Mouse (Mus musculus): ENCODE results near the gene Spdye4a. TPM values are rescaled to one million over a fixed set of nuclear protein-coding genes. Genes with fewer than 3 reads are reported as not detected.
A peak's percentile ranks its signal among the peaks of the same experiment; 100 is the strongest.
"Not testable (repeated sequence)": the region's sequence is repeated elsewhere in the genome, so short reads cannot be mapped to it uniquely, and the experiment has no call there.

Spdye4a gene
- polyA plus RNA-seq, 1 experiment from 2014 or later, result 0.15 TPM

- Histone ChIP-seq H3K4me3 (ENCODE audit: low read depth, low read length) (no peak overlapping the region), H3K4me1 (ENCODE audit: control insufficient read depth, insufficient read depth, low read length) (no peaks in the 10 kb centered on the region), H3K4me2 (ENCODE audit: low read depth, low read length) (no peak overlapping the region), H3K36me3 (ENCODE audit: control insufficient read depth, insufficient read depth, low read length) (no peaks in the 10 kb centered on the region), H3K27ac (ENCODE audit: low read depth, low read length) (no peak overlapping the region), H3K27me3 (ENCODE audit: control insufficient read depth, insufficient read depth, low read length) (no peaks in the 10 kb centered on the region), H3K9ac (replicated peaks; ENCODE audit: low read depth, low read length) (no peak overlapping the region), H3K9me3 (ENCODE audit: control insufficient read depth, low read length) (no peaks in the 10 kb centered on the region)
- 83% methylated on average over 2 of the region's 2 CpGs for WGBS
- no peak for ATAC-seq (ENCODE audit: low read depth)
Observed at GRCm38 (mm10) chr5:143195166-143195565, 31.5 kb downstream of the Spdye4a start.

- H3K4me3 ChIP-seq (ENCODE audit: low read depth, low read length); H3K4me1 ChIP-seq (ENCODE audit: control insufficient read depth, insufficient read depth, low read length); H3K27me3 ChIP-seq (ENCODE audit: control insufficient read depth, insufficient read depth, low read length); H3K9me3 ChIP-seq (ENCODE audit: control insufficient read depth, low read length); H3K9ac ChIP-seq (replicated peaks; ENCODE audit: low read depth, low read length); H3K4me2 ChIP-seq (ENCODE audit: low read depth, low read length); H3K36me3 ChIP-seq (ENCODE audit: control insufficient read depth, insufficient read depth, low read length); H3K27ac ChIP-seq (ENCODE audit: low read depth, low read length); ATAC-seq (ENCODE audit: low read depth): not testable (repeated sequence)
- 76% methylated on average over 8 of the region's 8 CpGs for WGBS
Observed at GRCm38 (mm10) chr5:143194747-143195146, 31.9 kb downstream of the Spdye4a start.

DNA sequence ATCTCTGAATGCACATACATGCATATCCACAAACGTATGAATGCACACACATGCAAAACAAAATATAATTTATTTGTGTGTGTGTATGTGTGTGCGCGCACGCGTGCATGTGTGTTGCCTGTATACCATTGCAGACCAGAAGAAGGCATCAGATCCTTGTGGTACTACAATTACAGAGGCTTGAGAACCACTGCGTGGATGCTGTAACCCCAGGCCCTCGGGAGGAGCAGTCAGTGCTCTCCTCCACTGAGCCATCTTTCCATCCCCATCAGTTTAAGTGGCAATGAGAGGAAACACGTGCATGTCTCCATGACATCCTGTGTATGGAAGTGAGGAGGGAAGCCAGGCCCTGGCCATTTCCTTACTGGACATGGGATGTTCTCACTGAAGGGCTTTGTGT, 33.9 kb downstream of the Spdye4a start:
- 87% methylated on average over 8 of the region's 8 CpGs for WGBS
- Histone ChIP-seq H3K9me3 (ENCODE audit: control insufficient read depth, low read length) (no peaks in the 10 kb centered on the region), H3K4me1 (ENCODE audit: control insufficient read depth, insufficient read depth, low read length) (no peaks in the 10 kb centered on the region), H3K9ac (replicated peaks; ENCODE audit: low read depth, low read length) (no peak overlapping the region), H3K27ac (ENCODE audit: low read depth, low read length) (no peak overlapping the region), H3K27me3 (ENCODE audit: control insufficient read depth, insufficient read depth, low read length) (no peaks in the 10 kb centered on the region), H3K36me3 (ENCODE audit: control insufficient read depth, insufficient read depth, low read length) (no peaks in the 10 kb centered on the region), H3K4me2 (ENCODE audit: low read depth, low read length) (no peak overlapping the region), H3K4me3 (ENCODE audit: low read depth, low read length) (no peak overlapping the region)
- no peak for ATAC-seq (ENCODE audit: low read depth)

GRCm38 (mm10) chr5:143188014-143188413, 38.7 kb downstream of the Spdye4a start:
- H3K27me3 ChIP-seq (ENCODE audit: control insufficient read depth, insufficient read depth, low read length); H3K4me2 ChIP-seq (ENCODE audit: low read depth, low read length); ATAC-seq (ENCODE audit: low read depth); H3K9ac ChIP-seq (replicated peaks; ENCODE audit: low read depth, low read length); H3K27ac ChIP-seq (ENCODE audit: low read depth, low read length); H3K4me1 ChIP-seq (ENCODE audit: control insufficient read depth, insufficient read depth, low read length); H3K9me3 ChIP-seq (ENCODE audit: control insufficient read depth, low read length); H3K4me3 ChIP-seq (ENCODE audit: low read depth, low read length); H3K36me3 ChIP-seq (ENCODE audit: control insufficient read depth, insufficient read depth, low read length): not testable (repeated sequence)
- no CpG with 5 or more reads among the region's 1 CpGs for WGBS

DNA sequence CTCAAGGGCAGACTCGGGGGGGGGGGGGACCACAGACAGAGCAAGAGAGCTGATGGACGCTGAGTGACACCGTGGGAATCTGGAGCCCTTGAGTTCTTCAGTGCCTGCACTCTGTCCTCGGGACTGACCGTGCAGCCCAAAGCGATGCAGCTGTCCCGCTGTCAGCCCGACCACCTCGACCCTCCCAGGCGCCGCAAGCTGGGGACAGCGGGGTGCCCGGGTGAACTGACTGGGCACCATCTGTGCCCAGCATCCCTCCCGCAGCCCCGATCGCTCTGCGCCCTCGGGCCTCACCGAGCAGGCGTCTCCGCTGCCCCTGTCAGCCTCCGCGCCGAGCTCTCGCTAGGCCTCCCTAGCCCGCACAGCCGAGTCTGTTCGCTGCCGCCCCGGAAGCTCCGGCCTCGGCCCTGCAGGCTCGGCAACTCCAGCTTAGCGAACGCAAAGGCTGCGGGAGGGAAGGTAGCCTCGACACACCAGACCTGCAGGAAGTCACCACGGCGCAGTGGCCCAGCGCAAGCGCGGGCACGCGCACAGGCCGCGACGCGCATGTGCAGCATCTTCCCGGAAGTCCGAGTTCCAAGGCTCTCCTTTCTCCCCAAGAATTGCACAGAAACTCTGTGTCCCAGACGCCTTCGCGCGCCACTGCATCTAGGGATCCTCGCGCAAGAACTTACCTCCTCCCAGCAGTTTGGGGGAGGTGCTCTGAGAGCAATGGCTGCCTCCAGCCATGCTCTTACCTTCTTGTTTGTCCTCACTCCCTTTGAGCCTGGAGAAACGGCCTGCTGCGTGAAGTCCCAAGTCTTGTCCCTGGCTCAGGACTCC, 46.2 kb downstream of the Spdye4a start, which contains the start of the genes Rbak and Spdye4b:
Gene Rbak, minus strand, starts transcription at position 521 of the 822 bp plus-strand sequence.
Gene Spdye4b, plus strand, starts transcription at position 763 of the 822 bp plus-strand sequence.
- WGBS, result under 1% methylated on average over 58 of the region's 58 CpGs
- Histone ChIP-seq H3K27ac (ENCODE audit: low read depth, low read length) (peak within 1 kb of the TSS; percentile 88), H3K27me3 (ENCODE audit: control insufficient read depth, insufficient read depth, low read length) (no peaks in the 10 kb centered on the region), H3K4me1 (ENCODE audit: control insufficient read depth, insufficient read depth, low read length) (peaks cover 11% of the 10 kb centered on the region; the same call in 1 of the 2 replicates), H3K36me3 (ENCODE audit: control insufficient read depth, insufficient read depth, low read length) (peaks cover 24% of the 10 kb centered on the region), H3K4me3 (ENCODE audit: low read depth, low read length) (peak within 1 kb of the TSS; percentile 91), H3K9me3 (ENCODE audit: control insufficient read depth, low read length) (no peaks in the 10 kb centered on the region), H3K9ac (replicated peaks; ENCODE audit: low read depth, low read length) (peak within 1 kb of the TSS; percentile 95), H3K4me2 (ENCODE audit: low read depth, low read length) (peak within 1 kb of the TSS; percentile 81)
- peak; percentile 97 for ATAC-seq (ENCODE audit: low read depth)

DNA sequence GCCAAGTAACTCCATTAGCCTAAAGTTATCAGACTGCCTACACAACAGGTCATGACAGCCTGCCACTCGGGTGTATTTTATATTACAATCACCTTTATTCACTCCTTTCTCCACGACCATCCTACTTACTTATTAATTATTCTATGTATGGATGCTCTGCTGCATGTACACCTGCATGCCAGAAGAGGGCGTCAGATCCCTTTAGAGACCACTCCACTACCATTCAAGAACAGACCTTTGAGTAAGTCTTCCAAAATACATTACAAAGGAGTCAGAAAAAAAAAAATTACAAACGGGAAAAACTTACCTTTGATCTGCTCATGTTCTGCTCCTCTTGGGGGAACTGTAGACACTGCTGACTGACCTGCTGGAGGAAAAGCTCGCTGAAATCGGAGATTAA, 47.5 kb downstream of the Spdye4a start:
- H3K9ac ChIP-seq (replicated peaks; ENCODE audit: low read depth, low read length), result no peak overlapping the region
- H3K4me3 ChIP-seq (ENCODE audit: low read depth, low read length), result peak overlapping the region; percentile 91; the same call in 1 of the 2 replicates

GRCm38 (mm10) chr5:143177541-143178200, 49.0 kb downstream of the Spdye4a start:
- ATAC-seq (ENCODE audit: low read depth), result no peak
- no peak overlapping the region for H3K9ac ChIP-seq (replicated peaks; ENCODE audit: low read depth, low read length)
- peaks cover 11% of the 10 kb centered on the region; the same call in 1 of the 2 replicates for H3K4me1 ChIP-seq (ENCODE audit: control insufficient read depth, insufficient read depth, low read length)
- 88% methylated on average over 3 of the region's 3 CpGs for WGBS
- no peak overlapping the region for H3K27ac ChIP-seq (ENCODE audit: low read depth, low read length)
- H3K4me3 ChIP-seq (ENCODE audit: low read depth, low read length), result no peak overlapping the region
- H3K27me3 ChIP-seq (ENCODE audit: control insufficient read depth, insufficient read depth, low read length), result no peaks in the 10 kb centered on the region
- H3K36me3 ChIP-seq (ENCODE audit: control insufficient read depth, insufficient read depth, low read length), result peaks cover 52% of the 10 kb centered on the region
- no peaks in the 10 kb centered on the region for H3K9me3 ChIP-seq (ENCODE audit: control insufficient read depth, low read length)
- no peak overlapping the region for H3K4me2 ChIP-seq (ENCODE audit: low read depth, low read length)

More for the DNA sequence above, 47.5 kb downstream of the Spdye4a start:
- H3K27me3 ChIP-seq (ENCODE audit: control insufficient read depth, insufficient read depth, low read length), result no peaks in the 10 kb centered on the region
- H3K36me3 ChIP-seq (ENCODE audit: control insufficient read depth, insufficient read depth, low read length), result peaks cover 37% of the 10 kb centered on the region
- peak overlapping the region; percentile 81 for H3K4me2 ChIP-seq (ENCODE audit: low read depth, low read length)
- no peak overlapping the region for H3K27ac ChIP-seq (ENCODE audit: low read depth, low read length)
- H3K9me3 ChIP-seq (ENCODE audit: control insufficient read depth, low read length), result no peaks in the 10 kb centered on the region
- peaks cover 11% of the 10 kb centered on the region; the same call in 1 of the 2 replicates for H3K4me1 ChIP-seq (ENCODE audit: control insufficient read depth, insufficient read depth, low read length)
- 34% methylated on average over 6 of the region's 6 CpGs for WGBS
- ATAC-seq (ENCODE audit: low read depth), result no peak

- no peak for ATAC-seq (ENCODE audit: low read depth)
- H3K4me2 ChIP-seq (ENCODE audit: low read depth, low read length), result no peak overlapping the region
- WGBS, result 97% methylated on average over 4 of the region's 4 CpGs
Observed at GRCm38 (mm10) chr5:143175970-143176369, 50.7 kb downstream of the Spdye4a start.

More at GRCm38 (mm10) chr5:143175970-143176369, 50.7 kb downstream of the Spdye4a start:
- H3K4me1 ChIP-seq (ENCODE audit: control insufficient read depth, insufficient read depth, low read length), result peaks cover 11% of the 10 kb centered on the region; the same call in 1 of the 2 replicates
- no peak overlapping the region for H3K27ac ChIP-seq (ENCODE audit: low read depth, low read length)
- H3K9me3 ChIP-seq (ENCODE audit: control insufficient read depth, low read length), result no peaks in the 10 kb centered on the region
- H3K9ac ChIP-seq (replicated peaks; ENCODE audit: low read depth, low read length), result no peak overlapping the region
- no peaks in the 10 kb centered on the region for H3K27me3 ChIP-seq (ENCODE audit: control insufficient read depth, insufficient read depth, low read length)
- no peak overlapping the region for H3K4me3 ChIP-seq (ENCODE audit: low read depth, low read length)
- H3K36me3 ChIP-seq (ENCODE audit: control insufficient read depth, insufficient read depth, low read length), result peaks cover 61% of the 10 kb centered on the region

Measured in neural tube, embryonic 14.5 days (tissue).